20 mouse cellular contexts compared by ENCODE assay signal in genomic region chr1:38567791-38568190, GRCm38 (mm10).
"Had no signal": no experiment of that assay in that cellular context is flagged by ENCODE, and none has a peak within 500 bp of the region (broad histone marks: within the 10 kb centered on the region; RNA-seq: fewer than 3 reads in every experiment).

No protein-coding gene starts in this region.

- H3K9ac ChIP-seq: kidney, embryonic 15.5 days; liver, embryonic 13.5 days; midbrain, embryonic 12.5 days; neural tube, embryonic 15.5 days had no signal

- H3K4me3 ChIP-seq: kidney, embryonic 15.5 days; left cerebral cortex, adult 2 months; liver, embryonic 13.5 days; midbrain, embryonic 12.5 days; myocyte; neural tube, embryonic 15.5 days had no signal

- H3K27me3 ChIP-seq: kidney, embryonic 15.5 days; liver, embryonic 13.5 days; midbrain, embryonic 12.5 days; neural tube, embryonic 15.5 days had no signal

- DNase-seq: kidney, postnatal 10 days; kidney, postnatal 36 days; layer of hippocampus, postnatal 36 days; liver, embryonic 13.5 days; lung, adult 2 months; lung, postnatal 14 days; lung, postnatal 4 days; right cerebral cortex, adult 18-20 months; right cerebral cortex, postnatal 14 days; right cerebral cortex, postnatal 4 days; thymus, adult 2 months; thymus, postnatal 14 days; thymus, postnatal 4 days had no signal

- H3K4me2 ChIP-seq: kidney, embryonic 15.5 days; liver, embryonic 13.5 days; midbrain, embryonic 12.5 days; neural tube, embryonic 15.5 days had no signal

- H3K36me3 ChIP-seq: kidney, embryonic 15.5 days; liver, embryonic 13.5 days; midbrain, embryonic 12.5 days; neural tube, embryonic 15.5 days had no signal

- H3K27ac ChIP-seq: kidney, embryonic 15.5 days; left cerebral cortex, adult 2 months; liver, embryonic 13.5 days; neural tube, embryonic 15.5 days; stomach, postnatal 0 days had no signal

- H3K9me3 ChIP-seq: kidney, embryonic 15.5 days; liver, embryonic 13.5 days; midbrain, embryonic 12.5 days; neural tube, embryonic 15.5 days had no signal

- ATAC-seq: midbrain, embryonic 16.5 days had no signal
